Mouse (Mus musculus) kidney, adult 2 months (tissue): ENCODE results near the gene Atp2b1.

Experiments used
- CTCF ChIP-seq: fragments of 200-500 bp; conservative IDR thresholded peaks from 2 replicates; pipeline ENCODE4 v1.5.1; 2011; ENCODE audit warnings: low read depth, mild to moderate bottlenecking, control low read depth, low read length, moderate library complexity, mixed read lengths; ENCODE audit not compliant: insufficient read depth, insufficient read length
- POLR2A ChIP-seq: fragments of 200-500 bp; IDR thresholded peaks from one replicate; pipeline ENCODE4 v1.6.1; 2011; ENCODE audit warnings: low read depth, low read length, control low read depth

- TF ChIP-seq POLR2A (no peak), CTCF (no peak)
Measured at GRCm38 (mm10) chr10:98905987-98906386, 8.2 kb upstream of the Atp2b1 start.
